Mouse (Mus musculus): ENCODE measurements around the gene Rab3d.

DNA sequence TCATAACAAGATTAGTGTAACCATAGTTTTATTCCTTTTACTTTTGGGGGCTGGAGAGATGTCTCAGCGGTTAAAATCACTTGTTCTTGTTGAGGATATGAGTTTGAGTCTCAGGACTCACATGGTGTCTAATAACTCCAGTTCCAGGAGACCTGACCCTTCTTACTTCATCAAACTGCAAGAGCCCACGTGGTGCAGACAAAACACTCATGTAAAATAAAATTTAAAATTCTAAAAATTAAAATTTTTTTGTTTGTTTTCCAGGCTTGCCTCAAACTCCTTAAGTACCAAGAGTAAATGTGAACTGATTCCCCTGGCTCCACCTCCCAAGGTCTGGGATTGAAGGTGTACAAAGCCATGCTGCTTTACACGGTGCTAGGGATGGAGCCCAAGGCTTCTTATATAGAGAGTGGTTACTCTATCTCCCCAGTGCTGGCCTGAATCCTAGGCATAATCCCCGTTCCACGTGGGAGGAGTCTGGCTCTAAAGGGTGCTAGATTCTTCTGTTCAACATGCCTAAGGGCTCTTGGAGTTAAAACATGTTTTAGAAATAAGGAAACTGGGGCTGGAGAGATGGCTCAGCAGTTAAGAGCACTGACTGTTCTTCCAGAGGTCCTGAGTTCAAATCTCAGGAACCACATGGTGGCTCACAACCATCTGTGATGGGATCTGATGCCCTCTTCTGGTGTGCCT, 846 bp upstream of the Rab3d start:
- TF ChIP-seq CTCF (IDR thresholded peaks at IDR 0.05) (peak; percentile 17; the same call in 1 of the 2 replicates), EP300 (IDR thresholded peaks at IDR 0.05) (no peak)
